Mouse (Mus musculus) forebrain, embryonic 16.5 days (tissue): ENCODE data around the gene Adm2. TPM values are rescaled to one million over a fixed set of nuclear protein-coding genes. Genes with fewer than 3 reads are reported as not detected.
A peak's percentile ranks its signal among the peaks of the same experiment; 100 is the strongest.

Source experiments
- ATAC-seq: fragments of 200-750 bp; cut with Nextera tagmentation; 2 replicates; pipeline ENCODE4 v1.8.0; 2017; ENCODE audit warnings: mild to moderate bottlenecking, moderate library complexity
- H3K27ac ChIP-seq: fragments of 300-500 bp; sonication (generic); 2 replicates; pipeline ENCODE4 v1.5.1; 2014; ENCODE audit warnings: low read length, control low read depth
- H3K27me3 ChIP-seq: fragments of 300-500 bp; sonication (generic); replicated peaks from 2 replicates; pipeline ENCODE4 v1.6.1; 2014; ENCODE audit warnings: low read length; ENCODE audit not compliant: control insufficient read depth, insufficient read depth
- H3K36me3 ChIP-seq: fragments of 300-500 bp; sonication (generic); 2 replicates; pipeline ENCODE4 v1.6.1; 2014; ENCODE audit not compliant: control insufficient read depth, insufficient read depth
- H3K4me1 ChIP-seq: fragments of 300-500 bp; sonication (generic); replicated peaks from 2 replicates; pipeline ENCODE4 v1.6.1; 2014; ENCODE audit warnings: low read length; ENCODE audit not compliant: control insufficient read depth, insufficient read depth
- H3K4me2 ChIP-seq: fragments of 300-500 bp; sonication (generic); 2 replicates; pipeline ENCODE4 v1.6.1; 2014; ENCODE audit warnings: mild to moderate bottlenecking, low read length, control low read depth
- H3K4me3 ChIP-seq: fragments of 300-500 bp; sonication (generic); replicated peaks from 2 replicates; pipeline ENCODE4 v1.5.1; 2014; ENCODE audit warnings: mild to moderate bottlenecking, low read length, control low read depth
- H3K9ac ChIP-seq: fragments of 300-500 bp; sonication (generic); replicated peaks from 2 replicates; pipeline ENCODE4 v1.6.1; 2014; ENCODE audit warnings: low read depth, low read length, control low read depth
- H3K9me3 ChIP-seq: fragments of 300-500 bp; sonication (generic); 2 replicates; pipeline ENCODE4 v1.6.1; 2016; ENCODE audit warnings: low read length; ENCODE audit not compliant: control insufficient read depth
- WGBS: fragments of 180-500 bp; shearing (Covaris S2); extraction: QIAGEN DNeasy Blood & Tissue Kit; methylation state at CpG from one replicate; pipeline ENCODE4 v1.1.7; 2014; 5-methylcytosine and 5-hydroxymethylcytosine counted together
- polyA plus RNA-seq: library from polyadenylated mRNA; unstranded; fragments of >200 nt; fragmentation: Nextera tagmentation; extraction: Ambion mirVana; gene quantifications from 2 replicates; pipeline ENCODE4 v1.2.1, GENCODE M21; 2015

Gene Adm2
- polyA plus RNA-seq, 1 experiment from 2014 or later: not detected

DNA sequence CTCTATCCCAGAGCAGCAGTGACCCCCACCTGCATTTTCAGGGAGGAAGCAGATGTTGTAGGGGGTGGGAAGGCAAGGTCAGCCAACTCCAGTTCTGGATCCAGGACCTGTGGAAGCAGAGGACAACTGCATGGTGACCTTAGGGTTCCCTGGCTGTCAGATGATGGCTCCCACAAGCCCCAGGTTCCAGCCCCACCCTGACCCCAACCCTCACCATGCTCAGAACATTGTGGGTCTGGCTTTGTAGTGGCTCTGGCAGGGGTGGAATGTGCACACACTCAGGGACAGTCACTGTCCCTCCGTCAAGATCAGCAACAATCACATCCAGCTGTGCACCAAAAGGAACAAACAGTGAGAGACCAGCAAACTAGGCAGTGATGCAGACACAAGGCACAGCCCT, 16.6 kb upstream of the Adm2 start:
- Histone ChIP-seq H3K36me3 (peaks cover 14% of the 10 kb centered on the region), H3K4me1 (peaks cover 12% of the 10 kb centered on the region), H3K9ac (no peak overlapping the region), H3K9me3 (no peaks in the 10 kb centered on the region), H3K27me3 (no peaks in the 10 kb centered on the region), H3K4me2 (no peak overlapping the region), H3K27ac (no peak overlapping the region), H3K4me3 (no peak overlapping the region)
- 68% methylated on average over 1 of the region's 1 CpGs for WGBS
- ATAC-seq: no peak

DNA sequence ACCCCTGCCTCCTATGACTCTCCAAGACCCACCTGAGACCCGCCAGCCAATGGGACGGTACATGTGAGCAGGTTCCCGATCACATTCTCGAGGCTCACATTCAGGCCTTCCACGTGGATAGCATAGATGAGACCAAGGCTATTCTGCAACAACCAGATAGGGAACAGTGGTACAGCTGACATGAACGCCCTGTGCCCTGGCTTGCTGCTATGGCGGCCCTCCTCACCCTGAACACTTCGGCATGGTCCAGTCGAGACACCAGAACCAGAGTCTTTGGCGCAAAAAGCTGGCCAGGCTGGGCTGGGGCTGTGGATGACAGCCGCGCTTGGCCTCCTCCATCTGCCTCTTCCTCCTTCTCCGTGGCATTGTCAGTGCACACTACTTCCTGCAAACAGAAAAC, 15.1 kb upstream of the Adm2 start:
- H3K9me3 ChIP-seq: no peaks in the 10 kb centered on the region
- H3K9ac ChIP-seq: no peak overlapping the region
- H3K4me1 ChIP-seq: peaks cover 18% of the 10 kb centered on the region
- 94% methylated on average over 13 of the region's 13 CpGs for WGBS
- H3K4me3 ChIP-seq: no peak overlapping the region
- no peak for ATAC-seq
- no peaks in the 10 kb centered on the region for H3K27me3 ChIP-seq
- H3K36me3 ChIP-seq: peaks cover 6% of the 10 kb centered on the region
- H3K27ac ChIP-seq: no peak overlapping the region
- H3K4me2 ChIP-seq: no peak overlapping the region

DNA sequence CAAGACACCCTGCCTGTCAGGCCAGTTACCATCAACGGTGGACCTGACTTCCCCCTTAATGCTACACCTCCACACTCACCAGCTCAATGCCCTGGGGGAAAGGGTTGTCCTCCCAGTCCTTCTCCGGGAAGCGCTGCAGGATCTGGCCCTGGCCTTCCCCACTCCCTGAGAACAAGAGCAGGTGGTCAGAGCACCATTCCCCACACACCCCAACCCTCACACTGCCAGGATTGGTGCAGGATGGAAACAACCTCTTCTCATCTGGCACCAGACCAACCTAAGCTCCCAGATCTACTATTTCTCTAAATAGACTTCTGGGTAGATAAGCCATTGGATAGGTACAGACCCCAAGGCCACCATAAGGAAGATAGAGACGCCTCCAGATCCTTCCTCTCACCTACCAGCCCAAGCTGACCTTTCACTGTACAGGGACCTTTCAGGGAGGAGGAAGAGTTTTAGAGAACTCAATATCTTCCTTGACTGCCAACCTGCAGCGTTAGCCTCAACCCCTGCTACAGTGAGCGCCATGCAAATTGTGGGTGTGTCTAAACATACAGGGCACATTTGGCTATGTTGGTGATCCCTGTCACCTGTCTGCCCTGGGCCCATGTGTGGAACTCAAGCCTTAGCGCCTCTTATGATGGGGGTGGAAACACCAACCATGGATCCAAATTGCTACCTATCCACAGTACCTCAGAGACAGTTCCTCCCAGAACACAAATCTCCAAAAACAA, 13.9 kb upstream of the Adm2 start:
- H3K27ac ChIP-seq: no peak overlapping the region
- no peaks in the 10 kb centered on the region for H3K27me3 ChIP-seq
- no peak overlapping the region for H3K4me2 ChIP-seq
- ATAC-seq: no peak
- peaks cover 28% of the 10 kb centered on the region for H3K4me1 ChIP-seq
- peaks cover 2% of the 10 kb centered on the region for H3K36me3 ChIP-seq
- no peak overlapping the region for H3K4me3 ChIP-seq
- H3K9ac ChIP-seq: no peak overlapping the region
- WGBS: 90% methylated on average over 7 of the region's 7 CpGs
- no peaks in the 10 kb centered on the region for H3K9me3 ChIP-seq

DNA sequence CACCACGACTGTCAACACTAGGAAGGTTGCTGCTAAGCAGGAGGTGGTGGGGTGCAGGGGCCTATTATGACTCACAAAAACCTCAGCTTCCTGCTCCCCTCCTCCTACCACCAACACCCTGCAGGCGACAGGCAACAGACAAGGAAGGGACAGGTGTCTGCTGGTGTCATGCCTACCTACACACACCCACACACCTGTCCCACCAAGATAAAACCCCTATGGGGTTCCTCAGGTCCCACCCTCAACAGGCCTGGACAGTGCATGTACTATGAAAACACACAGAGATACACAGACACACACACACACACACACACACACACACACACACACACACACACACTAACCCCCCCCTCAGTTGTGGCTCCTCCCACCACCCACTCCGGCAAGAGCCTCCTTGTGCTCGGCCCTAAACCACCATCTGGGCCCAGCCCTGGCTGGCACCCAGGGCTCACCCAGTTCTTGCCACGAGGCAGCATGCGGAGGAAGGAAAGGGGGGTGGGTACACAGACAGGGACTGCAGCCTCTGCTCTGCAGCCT, 12.5 kb upstream of the Adm2 start:
- Histone ChIP-seq H3K27me3 (no peaks in the 10 kb centered on the region), H3K4me1 (peaks cover 37% of the 10 kb centered on the region), H3K9me3 (no peaks in the 10 kb centered on the region), H3K27ac (no peak overlapping the region), H3K4me3 (no peak overlapping the region), H3K9ac (no peak overlapping the region), H3K36me3 (peaks cover 2% of the 10 kb centered on the region), H3K4me2 (no peak overlapping the region)
- no peak for ATAC-seq
- WGBS: 50% methylated on average over 6 of the region's 6 CpGs

DNA sequence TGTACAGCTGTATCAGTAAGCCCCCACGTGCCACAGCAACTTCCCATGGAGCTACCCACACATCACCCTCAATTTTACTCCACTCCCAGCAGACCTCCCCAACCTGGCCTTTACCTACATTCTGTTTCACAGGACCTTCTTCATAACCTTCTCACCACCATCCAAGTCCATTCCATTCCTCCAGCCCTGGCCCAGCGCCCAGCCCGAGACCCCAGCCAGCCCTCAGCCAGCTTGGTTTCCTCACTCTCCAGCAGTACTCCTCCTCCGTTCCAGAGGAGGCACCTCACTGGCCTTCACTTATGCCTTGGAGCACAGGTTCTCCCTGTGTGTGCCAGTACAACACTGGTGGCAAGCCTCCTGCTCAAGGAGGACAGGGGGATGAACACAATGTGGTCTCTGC, 9.2 kb upstream of the Adm2 start:
- Histone ChIP-seq H3K4me3 (no peak overlapping the region), H3K36me3 (no peaks in the 10 kb centered on the region), H3K27ac (no peak overlapping the region), H3K9ac (no peak overlapping the region), H3K4me1 (peaks cover 41% of the 10 kb centered on the region), H3K4me2 (peak overlapping the region; percentile 69), H3K9me3 (no peaks in the 10 kb centered on the region), H3K27me3 (no peaks in the 10 kb centered on the region)
- ATAC-seq: no peak
- 86% methylated on average over 4 of the region's 4 CpGs for WGBS

DNA sequence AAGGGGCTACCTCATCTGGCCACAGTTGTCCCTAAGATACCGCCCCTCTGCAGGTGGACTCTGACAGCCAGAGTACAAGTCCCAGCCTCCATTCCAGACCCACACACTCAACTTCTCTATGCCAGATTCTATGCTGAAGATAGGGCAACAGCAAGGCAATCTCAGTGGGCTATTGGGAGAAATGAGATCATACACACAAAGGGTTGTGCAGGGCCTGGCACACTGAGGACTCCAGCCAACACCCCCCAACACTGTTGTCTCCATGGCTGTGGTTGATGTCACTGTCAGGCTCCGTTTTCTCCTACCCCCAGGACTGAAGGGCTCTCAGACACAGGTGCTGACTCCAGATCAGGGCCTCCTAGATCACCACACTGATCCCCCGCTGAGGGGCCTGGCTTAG, 8.4 kb upstream of the Adm2 start:
- H3K27me3 ChIP-seq: no peaks in the 10 kb centered on the region
- WGBS: 25% methylated on average over 3 of the region's 3 CpGs

DNA sequence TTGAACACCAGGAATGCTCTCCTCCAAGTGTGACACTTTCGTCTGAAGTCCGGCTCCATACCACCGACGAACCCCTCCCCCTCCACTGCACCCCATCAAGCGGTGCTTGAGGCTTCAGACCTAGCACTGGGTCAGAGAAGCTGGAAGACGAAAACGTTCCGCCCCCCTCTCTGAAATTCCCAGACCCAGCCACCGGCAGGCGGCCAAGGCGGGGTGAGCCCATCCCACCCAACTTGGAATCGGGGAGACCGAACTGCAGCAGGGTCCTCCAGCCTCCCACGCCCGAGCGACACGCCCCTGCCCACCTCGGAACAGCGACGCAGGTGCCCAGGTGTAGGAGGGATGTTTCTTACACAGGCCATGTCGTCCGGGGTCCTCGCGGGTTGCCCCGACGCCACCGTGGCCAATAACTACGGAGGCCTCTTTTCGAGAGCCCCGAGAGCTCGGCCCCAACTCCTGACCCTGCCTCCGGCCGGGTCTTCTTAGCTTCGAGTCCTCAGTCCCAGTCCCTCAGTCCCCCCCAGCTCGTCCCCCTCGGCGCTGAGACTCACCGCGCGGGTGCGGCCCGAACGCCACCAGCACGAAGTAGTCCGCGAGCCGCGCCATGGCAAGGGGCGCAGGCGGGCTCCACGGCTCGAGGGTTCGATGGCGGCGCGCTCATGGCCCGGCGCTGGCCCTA, 7.9 kb upstream of the Adm2 start:
- ATAC-seq: peak; percentile 55
- H3K4me2 ChIP-seq: peak overlapping the region; percentile 69
- peaks cover 41% of the 10 kb centered on the region for H3K4me1 ChIP-seq
- H3K4me3 ChIP-seq: peak overlapping the region; percentile 89
- no peaks in the 10 kb centered on the region for H3K36me3 ChIP-seq
- H3K9ac ChIP-seq: peak overlapping the region; percentile 91
- WGBS: under 1% methylated on average over 57 of the region's 58 CpGs
- peak overlapping the region; percentile 42; the same call in 1 of the 2 replicates for H3K27ac ChIP-seq
- H3K27me3 ChIP-seq: no peaks in the 10 kb centered on the region
- H3K9me3 ChIP-seq: no peaks in the 10 kb centered on the region

More for the DNA sequence above, 8.4 kb upstream of the Adm2 start:
- Histone ChIP-seq H3K4me2 (peak overlapping the region; percentile 69), H3K9me3 (no peaks in the 10 kb centered on the region), H3K4me1 (peaks cover 41% of the 10 kb centered on the region), H3K36me3 (no peaks in the 10 kb centered on the region), H3K4me3 (peak overlapping the region; percentile 89), H3K27ac (no peak overlapping the region), H3K9ac (peak overlapping the region; percentile 91)
- ATAC-seq: no peak

DNA sequence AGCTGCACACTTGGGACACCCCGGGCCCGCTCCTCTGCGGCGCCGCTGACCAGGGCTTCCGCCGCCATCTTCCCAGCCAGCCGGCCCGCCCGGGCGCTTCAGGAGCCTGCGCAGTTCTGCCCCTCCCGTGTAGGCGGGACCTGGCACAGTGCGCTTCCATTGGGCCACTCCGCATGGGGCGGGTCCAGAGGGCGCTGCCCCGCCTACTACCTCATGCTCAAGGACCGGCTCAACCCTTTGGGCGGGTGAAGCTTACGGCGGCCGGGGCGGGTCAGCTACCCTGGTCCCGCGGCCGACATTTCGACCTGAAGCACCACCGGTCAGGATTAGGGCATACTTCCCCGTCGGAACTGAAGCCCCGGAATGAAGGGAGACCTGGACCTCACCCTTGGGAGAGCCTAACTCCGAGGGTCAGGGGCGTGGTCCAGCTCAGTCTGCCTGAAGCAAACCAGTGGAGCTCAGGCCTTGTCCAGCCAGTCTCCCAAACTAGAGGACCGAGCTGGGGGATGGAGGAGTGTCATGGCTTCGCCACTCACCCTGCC, 7.3 kb upstream of the Adm2 start, which contains the start of gene Sbf1:
Gene Sbf1 (minus strand): TSS at position 122 of the 542 bp plus-strand sequence.
- peaks cover 36% of the 10 kb centered on the region for H3K4me1 ChIP-seq
- H3K36me3 ChIP-seq: no peaks in the 10 kb centered on the region
- H3K9me3 ChIP-seq: no peaks in the 10 kb centered on the region
- H3K27ac ChIP-seq: peak within 1 kb of the TSS; percentile 42; the same call in 1 of the 2 replicates
- peak within 1 kb of the TSS; percentile 91 for H3K9ac ChIP-seq
- ATAC-seq: peak; percentile 100
- under 1% methylated on average over 37 of the region's 37 CpGs for WGBS
- no peaks in the 10 kb centered on the region for H3K27me3 ChIP-seq
- peak within 1 kb of the TSS; percentile 89 for H3K4me3 ChIP-seq
- peak within 1 kb of the TSS; percentile 69 for H3K4me2 ChIP-seq

DNA sequence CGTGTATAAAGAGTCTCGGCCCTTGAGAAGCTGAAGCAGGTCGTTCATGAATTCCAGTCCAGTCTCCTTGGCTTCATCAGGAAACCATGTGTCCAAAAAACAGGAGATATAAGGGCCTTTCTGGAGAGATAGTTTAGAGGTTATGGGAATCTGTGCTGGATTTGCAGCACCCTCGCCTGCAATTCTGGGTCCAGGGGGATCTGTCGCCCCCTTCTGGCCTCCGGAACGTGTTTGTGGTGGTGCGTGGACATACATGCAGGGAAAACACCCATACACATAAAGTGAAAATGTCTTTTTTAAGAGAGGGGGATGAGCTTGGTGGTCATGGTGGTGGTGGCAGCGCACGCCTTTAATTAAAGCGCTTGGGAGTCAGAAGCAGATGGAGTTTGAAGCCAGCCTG, 6.4 kb upstream of the Adm2 start:
- no peaks in the 10 kb centered on the region for H3K9me3 ChIP-seq
- 64% methylated on average over 11 of the region's 11 CpGs for WGBS
- H3K4me3 ChIP-seq: no peak overlapping the region
- H3K4me2 ChIP-seq: no peak overlapping the region
- peaks cover 27% of the 10 kb centered on the region for H3K4me1 ChIP-seq
- no peaks in the 10 kb centered on the region for H3K36me3 ChIP-seq
- no peaks in the 10 kb centered on the region for H3K27me3 ChIP-seq
- H3K9ac ChIP-seq: no peak overlapping the region
- ATAC-seq: no peak
- no peak overlapping the region for H3K27ac ChIP-seq
